Mouse (Mus musculus) MEL (cell line): Measurements from ENCODE around the gene Tmem214. TPM values are rescaled to one million over a fixed set of nuclear protein-coding genes. Genes with fewer than 3 reads are reported as not detected.

Source experiments
- DNase-seq: peaks from one replicate; pipeline ENCODE4 v3.0.0; 2011; ENCODE audit warnings: low read depth, low spot score
- H3K27ac ChIP-seq: 2 replicates; pipeline ENCODE4 v1.5.1; 2012; ENCODE audit warnings: low read depth, mild to moderate bottlenecking, control low read depth, low read length, moderate library complexity; ENCODE audit not compliant: control insufficient read depth
- H3K27me3 ChIP-seq, 2 experiments: fragments of 150-350 bp in 1 of 2; sonication (generic) in 1 of 2; 2 replicates each; pipeline ENCODE4 v1.6.1; 2012; ENCODE audit warnings: low read length in 2 of 2, mild to moderate bottlenecking in 2 of 2, improper control_type of control experiment in 1 of 2, moderate library complexity in 1 of 2; ENCODE audit not compliant: insufficient read depth in 2 of 2, control insufficient read depth in 1 of 2
- H3K36me3 ChIP-seq, 2 experiments: 2 replicates each; pipeline ENCODE4 v1.6.1; 2012 to 2014; ENCODE audit warnings: low read length in 2 of 2, improper control_type of control experiment in 1 of 2, inconsistent platforms in 1 of 2, mild to moderate bottlenecking in 1 of 2; ENCODE audit not compliant: insufficient read depth in 2 of 2, control insufficient read depth in 1 of 2
- H3K4me1 ChIP-seq, 2 experiments: fragments of 150-350 bp in 1 of 2; sonication (generic) in 1 of 2; 2 replicates each; pipeline ENCODE4 v1.6.1; 2012; ENCODE audit warnings: low read length in 2 of 2, improper control_type of control experiment in 1 of 2, mild to moderate bottlenecking in 1 of 2; ENCODE audit not compliant: insufficient read depth in 2 of 2, control insufficient read depth in 1 of 2
- H3K4me3 ChIP-seq, 2 experiments: fragments of 150-350 bp in 1 of 2; sonication (generic) in 1 of 2; 2 replicates each; pipeline ENCODE4 v1.5.1; 2012; ENCODE audit warnings: low read depth in 2 of 2, low read length in 2 of 2, mild to moderate bottlenecking in 2 of 2, moderate library complexity in 2 of 2, control low read depth in 1 of 2, improper control_type of control experiment in 1 of 2; ENCODE audit not compliant: control insufficient read depth in 1 of 2, insufficient read depth in 1 of 2
- H3K79me2 ChIP-seq: 2 replicates; pipeline ENCODE4 v1.6.1; 2012; ENCODE audit warnings: mild to moderate bottlenecking, low read length, moderate library complexity; ENCODE audit not compliant: control insufficient read depth, poor library complexity, insufficient read depth
- H3K9ac ChIP-seq: 2 replicates; pipeline ENCODE4 v1.6.1; 2012; ENCODE audit warnings: low read depth, mild to moderate bottlenecking, control low read depth, low read length, moderate library complexity; ENCODE audit not compliant: control insufficient read depth, poor library complexity, severe bottlenecking
- H3K9me3 ChIP-seq: fragments of 150-350 bp; sonication (generic); replicated peaks from 2 replicates; pipeline ENCODE4 v1.6.1; 2012; ENCODE audit warnings: mild to moderate bottlenecking, low read length, improper control_type of control experiment, moderate library complexity; ENCODE audit not compliant: insufficient read depth
- BHLHE40 ChIP-seq: IDR thresholded peaks from 2 replicates; pipeline ENCODE4 v1.6.1; 2012; ENCODE audit warnings: low read depth, mild to moderate bottlenecking, inconsistent platforms, low read length, improper control_type of control experiment, borderline replicate concordance
- CTCF ChIP-seq, 3 experiments: IDR thresholded peaks in 2 of 3; conservative IDR thresholded peaks in 1 of 3; 2 replicates each; pipeline ENCODE4 v1.5.1; 2011 to 2012; ENCODE audit warnings: low read length in 3 of 3, low read depth in 2 of 3, mild to moderate bottlenecking in 2 of 3, improper control_type of control experiment in 1 of 3, inconsistent platforms in 1 of 3, mixed read lengths in 1 of 3, moderate library complexity in 1 of 3; ENCODE audit not compliant: control insufficient read depth in 1 of 3, insufficient read depth in 1 of 3, poor library complexity in 1 of 3, severe bottlenecking in 1 of 3
- ELF1 ChIP-seq: IDR thresholded peaks from 2 replicates; pipeline ENCODE4 v1.6.1; 2014; ENCODE audit warnings: low read depth, mild to moderate bottlenecking, inconsistent platforms, low read length, improper control_type of control experiment, moderate library complexity
- ETS1 ChIP-seq: IDR thresholded peaks from 2 replicates; pipeline ENCODE4 v1.6.1; 2012; ENCODE audit warnings: low read depth, mild to moderate bottlenecking, inconsistent platforms, low read length, improper control_type of control experiment, moderate library complexity
- GABPA ChIP-seq: IDR thresholded peaks from 2 replicates; pipeline ENCODE4 v1.6.1; 2012; ENCODE audit warnings: low read depth, mild to moderate bottlenecking, inconsistent platforms, low read length, improper control_type of control experiment, moderate library complexity
- GATA1 ChIP-seq: IDR thresholded peaks from 2 replicates; pipeline ENCODE4 v1.6.1; 2011; ENCODE audit warnings: low read depth, low read length, improper control_type of control experiment
- KAT2A ChIP-seq: conservative IDR thresholded peaks from 2 replicates; pipeline ENCODE4 v1.6.1; 2012; ENCODE audit warnings: low read depth, low read length, improper control_type of control experiment, inconsistent platforms
- MYC ChIP-seq: IDR thresholded peaks from 2 replicates; pipeline ENCODE4 v1.6.1; 2011; ENCODE audit warnings: low read depth, mild to moderate bottlenecking, low read length, improper control_type of control experiment, moderate library complexity
- NELFE ChIP-seq: IDR thresholded peaks from 2 replicates; pipeline ENCODE4 v1.6.1; 2011; ENCODE audit warnings: low read depth, low read length, improper control_type of control experiment
- POLR2AphosphoS2 ChIP-seq: IDR thresholded peaks from 2 replicates; pipeline ENCODE4 v1.6.1; 2011; ENCODE audit warnings: low read length, improper control_type of control experiment
- RCOR1 ChIP-seq: IDR thresholded peaks from 2 replicates; pipeline ENCODE4 v1.6.1; 2012; ENCODE audit warnings: low read depth, mild to moderate bottlenecking, inconsistent platforms, low read length, improper control_type of control experiment
- SMC3 ChIP-seq: IDR thresholded peaks from 2 replicates; pipeline ENCODE4 v1.6.1; 2011; ENCODE audit warnings: low read depth, low read length, improper control_type of control experiment
- TAL1 ChIP-seq: IDR thresholded peaks from 2 replicates; pipeline ENCODE4 v1.6.1; 2012; ENCODE audit warnings: mild to moderate bottlenecking, inconsistent platforms, low read length, moderate library complexity, mixed read lengths
- TCF12 ChIP-seq: IDR thresholded peaks from 2 replicates; pipeline ENCODE4 v1.6.1; 2014; ENCODE audit warnings: low read depth, mild to moderate bottlenecking, inconsistent platforms, low read length, improper control_type of control experiment, moderate library complexity
- USF1 ChIP-seq: IDR thresholded peaks from 2 replicates; pipeline ENCODE4 v1.6.1; 2014; ENCODE audit warnings: low read depth, mild to moderate bottlenecking, inconsistent platforms, low read length, improper control_type of control experiment, moderate library complexity
- USF2 ChIP-seq, 2 experiments: IDR thresholded peaks; 2 replicates each; pipeline ENCODE4 v1.6.1; 2011 to 2012; ENCODE audit warnings: improper control_type of control experiment in 2 of 2, low read length in 2 of 2, borderline replicate concordance in 1 of 2, inconsistent platforms in 1 of 2, low read depth in 1 of 2, mild to moderate bottlenecking in 1 of 2; ENCODE audit not compliant: insufficient read depth in 1 of 2
- ZC3H11A ChIP-seq: IDR thresholded peaks from 2 replicates; pipeline ENCODE4 v1.6.1; 2012; ENCODE audit warnings: low read depth, mild to moderate bottlenecking, inconsistent platforms, low read length, improper control_type of control experiment
- ZKSCAN1 ChIP-seq: IDR thresholded peaks from 2 replicates; pipeline ENCODE4 v1.6.1; 2012; ENCODE audit warnings: low read depth, mild to moderate bottlenecking, inconsistent platforms, low read length, improper control_type of control experiment, moderate library complexity
- ZMIZ1 ChIP-seq: IDR thresholded peaks from 2 replicates; pipeline ENCODE4 v1.6.1; 2012; ENCODE audit warnings: low read depth, mild to moderate bottlenecking, inconsistent platforms, low read length, improper control_type of control experiment, moderate library complexity
- polyA plus RNA-seq, 2 experiments: library from polyadenylated mRNA; stranded (reverse) in 1 of 2; unstranded in 1 of 2; fragments of >175 nt in 1 of 2; fragments of >200 nt in 1 of 2; gene quantifications; 2 replicates each; pipeline versions ENCODE4 v1.2.1 to v1.2.4; 2012; ENCODE audit warnings: low replicate concordance in 2 of 2, low read depth in 1 of 2; ENCODE audit not compliant: insufficient read length in 2 of 2, insufficient read depth in 1 of 2, missing spikeins in 1 of 2
- total RNA-seq: library from RNA; depleted of rRNA; stranded (reverse); fragments of 300-350 nt; gene quantifications from 2 replicates; pipeline ENCODE4 v1.2.3, GENCODE M21; 2012

Tmem214 gene
- total and polyA plus RNA-seq, 3 experiments, result 50.5 to 170 (median 101) TPM

DNA sequence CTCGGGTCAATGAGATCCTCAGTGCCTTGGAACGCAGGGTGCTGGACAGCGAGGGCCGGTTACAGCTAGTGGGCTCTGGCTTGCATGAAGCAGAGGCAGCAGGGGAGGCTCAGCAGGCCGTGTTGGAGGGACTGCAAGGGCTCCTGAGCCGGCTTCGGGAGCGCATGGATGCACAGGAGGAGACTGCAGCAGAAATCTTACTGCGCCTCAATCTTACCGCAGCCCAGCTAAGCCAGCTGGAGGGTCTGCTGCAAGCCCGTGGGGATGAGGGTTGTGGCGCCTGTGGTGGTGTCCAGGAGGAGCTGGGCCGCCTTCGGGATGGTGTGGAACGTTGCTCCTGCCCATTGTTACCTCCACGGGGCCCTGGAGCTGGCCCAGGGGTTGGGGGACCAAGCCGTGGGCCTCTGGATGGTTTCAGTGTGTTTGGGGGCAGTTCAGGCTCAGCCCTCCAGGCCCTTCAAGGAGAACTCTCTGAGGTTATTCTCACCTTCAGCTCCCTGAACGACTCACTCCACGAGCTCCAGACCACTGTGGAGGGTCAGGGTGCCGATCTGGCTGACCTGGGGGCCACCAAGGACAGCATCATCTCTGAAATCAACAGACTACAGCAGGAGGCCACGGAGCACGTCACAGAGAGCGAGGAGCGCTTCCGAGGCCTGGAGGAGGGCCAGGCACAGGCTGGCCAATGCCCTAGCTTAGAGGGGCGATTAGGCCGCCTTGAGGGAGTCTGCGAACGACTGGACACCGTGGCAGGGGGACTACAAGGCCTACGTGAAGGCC, 50.3 kb downstream of the Tmem214 start:
- Histone ChIP-seq H3K79me2 (peaks cover 13% of the 10 kb centered on the region), H3K9ac (no peak overlapping the region), H3K36me3 (peaks cover 0 to 18% of the 10 kb centered on the region in 2 experiments; a peak in 2 of 4 replicates), H3K27ac (no peak overlapping the region), H3K4me1 (peaks cover 21 to 31% of the 10 kb centered on the region in 2 experiments), H3K9me3 (no peaks in the 10 kb centered on the region), H3K27me3 (no peaks in the 10 kb centered on the region), H3K4me3 (no peak overlapping the region)
- no peak for DNase-seq
- no peak for TF ChIP-seq POLR2AphosphoS2
- TF ChIP-seq ZMIZ1, result no peak
- TF ChIP-seq TAL1, result no peak
- no peak for TF ChIP-seq USF1
- no peak for TF ChIP-seq GATA1

- no peak overlapping the region for H3K4me3 ChIP-seq
- peaks cover 14% of the 10 kb centered on the region for H3K79me2 ChIP-seq
- TF ChIP-seq TAL1 (no peak), NELFE (no peak), CTCF (IDR thresholded peaks at IDR 0.05 in 2 of 3, conservative IDR thresholded peaks at IDR 0.05 in 1 of 3; ENCODE audit: control insufficient read depth in 1 of 3, insufficient read depth in 1 of 3, low read depth in 2 of 3, low read length in 3 of 3, poor library complexity in 1 of 3, severe bottlenecking in 1 of 3) (no peak), SMC3 (no peak), USF2 (IDR thresholded peaks at IDR 0.05; ENCODE audit: borderline replicate concordance in 1 of 2, insufficient read depth in 1 of 2, low read depth in 1 of 2, low read length in 2 of 2) (no peak), KAT2A (no peak), ELF1 (no peak), ETS1 (no peak), GATA1 (no peak), MYC (no peak), ZC3H11A (no peak), ZKSCAN1 (no peak), GABPA (no peak), BHLHE40 (no peak), TCF12 (no peak), RCOR1 (no peak)
- no peaks in the 10 kb centered on the region for H3K27me3 ChIP-seq
- H3K9ac ChIP-seq, result no peak overlapping the region
- H3K4me1 ChIP-seq, result peaks cover 21 to 37% of the 10 kb centered on the region in 2 experiments
- H3K9me3 ChIP-seq, result no peaks in the 10 kb centered on the region
- peaks cover 0 to 21% of the 10 kb centered on the region in 2 experiments; a peak in 2 of 4 replicates for H3K36me3 ChIP-seq
- H3K27ac ChIP-seq, result no peak overlapping the region
- DNase-seq, result no peak
Measured at GRCm38 (mm10) chr5:30918691-30919090, 50.9 kb downstream of the Tmem214 start.
